Mouse (Mus musculus) liver, embryonic 18 days (tissue): ENCODE results near the gene Trap1a. TPM values are rescaled to one million over a fixed set of nuclear protein-coding genes. Genes with fewer than 3 reads are reported as not detected.

Experiments used
- polyA plus RNA-seq: library from polyadenylated mRNA; depleted of rRNA; stranded (reverse); fragments of >200 nt; gene quantifications from 2 replicates; pipeline ENCODE4 v1.2.3, GENCODE M21; 2012; rRNA removed

Gene Trap1a
- polyA plus RNA-seq, result 0.04 and 0.06 TPM in 2 replicates

DNA sequence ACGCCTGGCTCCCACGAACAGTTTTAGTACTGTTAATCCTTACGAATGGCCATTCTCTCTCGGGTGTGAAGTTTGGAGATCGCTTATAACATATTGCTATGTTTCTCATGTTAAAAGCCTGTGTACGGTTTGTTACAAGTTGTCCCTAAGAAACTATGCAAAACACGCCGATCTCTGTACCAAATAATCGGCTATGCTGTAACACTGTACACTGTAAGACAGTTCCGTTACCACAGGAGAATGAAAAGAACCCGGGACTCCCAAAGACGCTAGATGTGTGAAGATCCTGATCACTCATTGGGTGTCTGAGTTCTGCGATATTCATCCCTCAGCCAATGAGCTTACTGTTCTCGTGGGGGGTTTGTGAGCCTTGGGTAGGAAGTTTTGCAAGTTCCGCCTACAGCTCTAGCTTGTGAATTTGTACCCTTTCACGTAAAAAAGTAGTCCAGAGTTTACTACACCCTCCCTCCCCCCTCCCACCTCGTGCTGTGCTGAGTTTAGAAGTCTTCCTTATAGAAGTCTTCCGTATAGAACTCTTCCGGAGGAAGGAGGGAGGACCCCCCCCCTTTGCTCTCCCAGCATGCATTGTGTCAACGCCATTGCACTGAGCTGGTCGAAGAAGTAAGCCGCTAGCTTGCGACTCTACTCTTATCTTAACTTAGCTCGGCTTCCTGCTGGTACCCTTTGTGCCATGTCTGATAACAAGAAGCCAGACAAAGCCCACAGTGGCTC lies at the start of gene Trap1a:
TSS of gene Trap1a (plus strand) at position 421 of the 732 bp plus-strand sequence.

Other genes starting within 250 kb of the Trap1a start
- gene Serpina7, start 248.4 kb upstream of the Trap1a start, polyA plus RNA-seq, result 38.2 and 39.4 TPM in 2 replicates
- 0.34 TPM in 2 replicates for gene 4930513O06Rik, start 247.4 kb upstream of the Trap1a start, polyA plus RNA-seq
- gene 4933428M09Rik, start 154.5 kb upstream of the Trap1a start, polyA plus RNA-seq, result not detected in 2 replicates
- 0.67 and 0.68 TPM in 2 replicates for gene Mum1l1, start 123.6 kb upstream of the Trap1a start, polyA plus RNA-seq
- 0.65 and 0.72 TPM in 2 replicates for gene D330045A20Rik, start 146.7 kb downstream of the Trap1a start, polyA plus RNA-seq
- gene Rnf128, start 229.6 kb downstream of the Trap1a start, polyA plus RNA-seq, result 29.9 and 31.9 TPM in 2 replicates